Mouse (Mus musculus) thymus, adult 2 months (tissue): Measurements from ENCODE around the gene Hist1h2be. TPM values are rescaled to one million over a fixed set of nuclear protein-coding genes. Genes with fewer than 3 reads are reported as not detected.
"Not testable (repeated sequence)": the region's sequence is repeated elsewhere in the genome, so short reads cannot be mapped to it uniquely, and the experiment has no call there.

Source experiments
- DNase-seq: peaks from one replicate; pipeline ENCODE4 v3.0.0; 2021
- H3K27ac ChIP-seq: fragments of 200-500 bp; 2 replicates; pipeline ENCODE4 v1.5.1; 2012; ENCODE audit warnings: low read length, control low read depth; ENCODE audit not compliant: control insufficient read depth, insufficient read depth
- H3K27me3 ChIP-seq: fragments of 200-500 bp; 2 replicates; pipeline ENCODE4 v1.6.1; 2012; ENCODE audit warnings: mild to moderate bottlenecking, low read length, moderate library complexity, mixed read lengths; ENCODE audit not compliant: control insufficient read depth, insufficient read depth
- H3K36me3 ChIP-seq: fragments of 200-500 bp; 2 replicates; pipeline ENCODE4 v1.6.1; 2012; ENCODE audit warnings: mild to moderate bottlenecking, low read length, moderate library complexity; ENCODE audit not compliant: control insufficient read depth, insufficient read depth
- H3K4me1 ChIP-seq: fragments of 200-500 bp; replicated peaks from 2 replicates; pipeline ENCODE4 v1.6.1; 2012; ENCODE audit warnings: low read length; ENCODE audit not compliant: control insufficient read depth, insufficient read depth
- H3K4me3 ChIP-seq: fragments of 200-500 bp; 2 replicates; pipeline ENCODE4 v1.5.1; 2012; ENCODE audit warnings: mild to moderate bottlenecking, low read length, control low read depth, moderate library complexity; ENCODE audit not compliant: control insufficient read depth, insufficient read depth
- CTCF ChIP-seq: fragments of 200-500 bp; IDR thresholded peaks from 2 replicates; pipeline ENCODE4 v1.5.1; 2012; ENCODE audit warnings: mild to moderate bottlenecking, control low read depth, low read length, moderate library complexity, borderline replicate concordance; ENCODE audit not compliant: control insufficient read depth, poor library complexity, insufficient read depth; ENCODE audit errors: extremely low read depth
- POLR2A ChIP-seq: fragments of 200-500 bp; IDR thresholded peaks from 2 replicates; pipeline ENCODE4 v1.6.1; 2012; ENCODE audit warnings: mild to moderate bottlenecking, low read length, control low read depth, moderate library complexity; ENCODE audit not compliant: control insufficient read depth, poor library complexity, insufficient read depth; ENCODE audit errors: extremely low read depth
- WGBS: fragments of 180-500 bp; shearing (Covaris S2); methylation state at CpG from one replicate; pipeline ENCODE4 v1.1.7; 2018; 5-methylcytosine and 5-hydroxymethylcytosine counted together
- polyA plus RNA-seq: library from polyadenylated mRNA; depleted of rRNA; stranded (reverse); fragments of >200 nt; gene quantifications from 2 replicates; pipeline ENCODE4 v1.2.3, GENCODE M21; 2012

Hist1h2be gene
- polyA plus RNA-seq, 1 experiment: 14.4 TPM

DNA sequence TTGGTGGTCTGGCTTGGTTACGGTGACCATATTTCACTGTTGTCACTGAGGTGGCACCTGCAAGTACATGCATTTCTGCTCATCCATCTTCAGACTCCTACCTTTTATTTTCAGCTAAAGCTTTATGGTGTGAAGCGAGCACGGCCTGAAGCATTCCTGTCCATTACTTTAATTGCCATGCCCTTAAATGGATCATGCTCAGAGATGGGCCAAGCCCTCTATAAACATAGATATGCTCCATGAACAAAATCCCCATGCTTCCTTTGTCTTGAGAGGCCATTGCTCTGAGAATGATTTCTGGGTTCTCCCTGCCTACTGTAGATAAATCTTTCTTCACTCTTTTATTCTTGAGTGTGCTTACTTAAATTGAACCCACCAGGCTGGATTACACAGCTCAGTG is 16.5 kb downstream of the Hist1h2be start:
- WGBS: 97% methylated on average over 3 of the region's 3 CpGs
- TF ChIP-seq CTCF (no peak), POLR2A (no peak)

DNA sequence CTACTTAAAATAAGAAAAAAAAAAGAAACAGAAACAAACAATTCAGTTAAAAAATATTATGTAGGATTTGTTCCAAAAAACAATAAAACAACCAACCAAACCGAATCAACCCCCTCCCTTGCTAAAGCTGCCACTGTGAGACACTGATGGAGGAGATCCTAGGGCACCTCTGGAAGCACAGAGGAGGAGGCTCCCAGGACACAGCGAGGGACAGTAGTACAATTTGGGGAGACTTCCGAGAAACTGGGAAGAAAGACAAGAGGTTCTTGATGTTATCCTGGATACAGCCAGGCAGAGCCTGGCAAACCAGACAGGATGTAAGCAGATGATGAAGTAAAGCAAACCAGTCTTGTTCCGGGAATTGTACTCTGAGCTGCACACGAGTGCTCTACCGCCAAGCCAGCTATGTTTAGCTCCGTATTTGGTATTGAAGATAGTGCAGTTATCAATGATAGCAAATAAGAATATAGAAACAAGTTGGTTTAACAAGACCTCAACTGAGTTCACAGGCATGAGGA is 17.7 kb downstream of the Hist1h2be start:
- no peaks in the 10 kb centered on the region for H3K27me3 ChIP-seq
- no peak overlapping the region for H3K4me3 ChIP-seq
- no peaks in the 10 kb centered on the region for H3K4me1 ChIP-seq
- TF ChIP-seq POLR2A: no peak
- no peak for TF ChIP-seq CTCF
- DNase-seq: no peak
- H3K27ac ChIP-seq: no peak overlapping the region
- 91% methylated on average over 7 of the region's 7 CpGs for WGBS
- H3K36me3 ChIP-seq: no peaks in the 10 kb centered on the region

More for the DNA sequence above, 16.5 kb downstream of the Hist1h2be start:
- no peaks in the 10 kb centered on the region for H3K4me1 ChIP-seq
- no peak for DNase-seq
- no peaks in the 10 kb centered on the region for H3K36me3 ChIP-seq
- H3K27ac ChIP-seq: no peak overlapping the region
- H3K4me3 ChIP-seq: no peak overlapping the region
- H3K27me3 ChIP-seq: no peaks in the 10 kb centered on the region

DNA sequence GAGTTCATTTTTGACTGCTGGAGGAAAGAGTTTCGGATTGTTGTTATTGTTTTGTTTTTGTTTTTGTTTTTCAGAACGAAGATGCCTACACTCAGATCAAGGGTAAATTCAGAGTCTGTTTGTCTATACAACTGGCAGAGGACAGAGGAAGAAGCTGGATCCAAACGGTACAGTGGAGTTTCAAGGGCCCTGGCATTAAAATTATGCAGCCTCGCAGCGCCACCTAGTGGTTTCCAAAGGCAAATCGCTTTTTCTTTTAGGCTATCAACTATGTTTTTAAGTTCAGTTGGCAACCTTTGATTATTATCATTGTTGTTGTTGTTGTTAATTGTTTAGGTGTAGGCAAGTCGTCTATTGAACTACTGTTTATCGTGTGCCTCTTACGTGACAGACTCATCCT is 23.0 kb downstream of the Hist1h2be start:
- Histone ChIP-seq H3K4me1 (peaks cover 2% of the 10 kb centered on the region), H3K27ac (no peak overlapping the region), H3K4me3 (no peak overlapping the region), H3K36me3 (no peaks in the 10 kb centered on the region), H3K27me3 (no peaks in the 10 kb centered on the region)
- DNase-seq: peak; percentile 80
- no peak for TF ChIP-seq CTCF
- TF ChIP-seq POLR2A: no peak
- 10% methylated on average over 9 of the region's 9 CpGs for WGBS

DNA sequence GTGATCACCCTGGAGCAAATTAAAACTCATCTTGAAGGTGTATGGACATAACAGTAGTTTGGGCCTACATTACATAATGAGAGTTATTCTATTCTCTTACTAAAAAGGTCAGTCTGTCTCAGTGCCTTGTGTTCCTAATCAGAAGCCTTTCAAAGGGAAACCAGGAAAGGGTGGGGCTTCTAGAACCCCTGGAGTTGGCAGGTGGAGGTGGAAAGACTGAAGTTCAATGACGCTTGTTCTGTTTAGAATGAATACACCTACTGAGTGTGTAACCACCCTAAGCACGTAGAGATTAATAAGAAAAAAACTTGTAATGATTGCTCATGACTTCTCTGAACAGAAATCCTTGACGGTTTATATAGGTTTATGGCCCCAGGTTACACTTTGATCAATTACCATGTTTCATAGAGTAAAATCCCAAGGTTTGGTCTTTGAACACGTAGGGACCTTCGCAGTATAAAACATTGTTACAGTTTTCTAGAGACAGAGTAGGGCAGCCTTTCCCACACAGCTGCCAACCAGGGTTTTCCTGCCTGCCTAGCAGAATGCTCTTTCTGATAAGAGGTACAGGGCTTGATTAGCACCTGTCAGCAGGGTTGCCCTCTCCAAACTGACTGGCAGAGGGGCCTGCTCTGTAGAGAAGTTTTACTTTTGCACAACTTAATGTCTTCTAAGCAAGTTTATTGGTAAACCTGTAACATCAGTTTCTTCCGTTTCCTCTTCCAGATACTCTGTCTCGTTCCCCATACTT is 25.1 kb downstream of the Hist1h2be start:
- no peak for DNase-seq
- Histone ChIP-seq H3K4me3 (no peak overlapping the region), H3K27ac (no peak overlapping the region), H3K4me1 (peaks cover 2% of the 10 kb centered on the region), H3K27me3 (no peaks in the 10 kb centered on the region), H3K36me3 (no peaks in the 10 kb centered on the region)
- 79% methylated on average over 7 of the region's 7 CpGs for WGBS
- TF ChIP-seq POLR2A (no peak), CTCF (no peak)

DNA sequence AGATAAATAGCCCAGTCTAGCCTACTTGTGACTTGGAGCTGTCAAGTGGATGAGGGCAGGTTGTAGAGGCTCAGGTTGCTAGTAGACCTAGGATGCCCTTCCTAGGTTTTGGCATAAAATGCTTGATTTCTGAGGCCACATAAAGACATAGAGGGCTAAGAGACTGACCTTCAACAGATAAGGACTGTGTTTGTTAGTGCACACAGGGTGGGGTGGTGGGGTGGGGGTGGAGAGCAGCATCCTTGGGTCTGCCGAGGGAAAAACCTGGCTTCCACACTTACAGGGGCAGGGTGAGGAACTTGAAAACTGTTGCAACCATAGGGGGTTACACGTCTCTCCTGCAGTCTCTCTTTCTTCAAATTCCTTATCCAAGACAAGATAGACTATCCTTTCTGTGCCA is 25.7 kb downstream of the Hist1h2be start:
- no peak for TF ChIP-seq POLR2A
- TF ChIP-seq CTCF: no peak
- H3K36me3 ChIP-seq: no peaks in the 10 kb centered on the region
- no peaks in the 10 kb centered on the region for H3K27me3 ChIP-seq
- H3K27ac ChIP-seq: no peak overlapping the region
- H3K4me3 ChIP-seq: no peak overlapping the region
- WGBS: 90% methylated on average over 2 of the region's 2 CpGs
- DNase-seq: no peak
- H3K4me1 ChIP-seq: peaks cover 2% of the 10 kb centered on the region

DNA sequence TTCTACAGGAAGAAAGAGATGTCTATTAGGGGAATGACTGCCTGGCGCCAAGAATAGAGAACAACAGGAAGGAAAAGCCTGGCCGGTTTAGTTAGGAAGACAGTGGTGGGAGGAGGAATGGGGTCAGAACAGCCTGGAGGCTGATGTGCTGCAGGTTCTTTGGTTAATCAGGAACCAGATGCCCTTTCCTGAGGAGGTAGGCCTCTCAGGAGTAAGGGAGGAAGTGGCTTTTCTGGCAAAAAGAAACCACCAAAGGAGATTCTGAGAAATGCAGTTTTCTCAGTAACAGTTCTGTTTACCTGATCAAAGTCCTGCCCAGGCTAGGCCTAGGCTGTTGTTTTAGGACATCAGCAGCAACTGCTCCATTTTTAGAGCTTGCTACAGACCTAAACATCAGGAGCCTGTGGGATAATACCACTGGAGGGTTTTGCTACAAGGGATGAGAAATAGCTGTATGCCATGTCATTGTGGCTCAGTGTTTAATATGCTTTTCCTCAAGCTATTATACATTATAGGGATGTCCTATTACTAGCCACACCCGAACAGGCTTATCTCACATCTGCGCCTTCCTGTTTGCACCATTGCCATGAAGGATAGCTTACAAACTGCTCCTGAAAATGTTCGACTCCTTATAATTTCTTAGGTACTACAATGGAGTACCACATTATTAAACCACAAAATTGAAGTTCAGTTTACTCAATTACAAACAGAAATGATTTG is 27.7 kb downstream of the Hist1h2be start:
- Histone ChIP-seq H3K27me3 (no peaks in the 10 kb centered on the region), H3K36me3 (no peaks in the 10 kb centered on the region), H3K27ac (no peak overlapping the region), H3K4me3 (no peak overlapping the region), H3K4me1 (peaks cover 2% of the 10 kb centered on the region)
- no peak for DNase-seq
- WGBS: 12% methylated on average over 5 of the region's 5 CpGs
- TF ChIP-seq CTCF: no peak
- no peak for TF ChIP-seq POLR2A

DNA sequence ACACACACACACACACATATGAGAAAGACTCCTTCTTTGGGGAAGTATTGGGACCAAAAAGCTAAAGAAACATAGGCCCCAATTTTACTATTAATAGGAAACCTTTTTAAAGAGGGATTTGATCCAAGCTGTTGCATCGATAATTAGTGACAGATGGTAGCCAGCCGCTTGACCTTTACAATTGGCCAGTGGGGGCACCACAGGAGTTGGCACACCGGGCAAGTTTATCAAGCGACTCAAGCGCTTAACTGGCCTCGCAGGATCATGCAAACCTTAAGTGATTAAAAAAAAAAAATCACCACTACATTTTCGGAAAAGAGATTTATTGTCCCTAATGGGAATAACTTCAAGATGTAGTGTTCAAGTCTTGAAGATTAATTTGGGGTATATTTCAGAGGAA is 28.3 kb downstream of the Hist1h2be start:
- Histone ChIP-seq H3K27ac (no peak overlapping the region), H3K27me3 (no peaks in the 10 kb centered on the region), H3K36me3 (no peaks in the 10 kb centered on the region), H3K4me3 (no peak overlapping the region), H3K4me1 (peaks cover 2% of the 10 kb centered on the region)
- DNase-seq: no peak
- TF ChIP-seq CTCF: no peak
- no peak for TF ChIP-seq POLR2A
- WGBS: 76% methylated on average over 7 of the region's 7 CpGs

DNA sequence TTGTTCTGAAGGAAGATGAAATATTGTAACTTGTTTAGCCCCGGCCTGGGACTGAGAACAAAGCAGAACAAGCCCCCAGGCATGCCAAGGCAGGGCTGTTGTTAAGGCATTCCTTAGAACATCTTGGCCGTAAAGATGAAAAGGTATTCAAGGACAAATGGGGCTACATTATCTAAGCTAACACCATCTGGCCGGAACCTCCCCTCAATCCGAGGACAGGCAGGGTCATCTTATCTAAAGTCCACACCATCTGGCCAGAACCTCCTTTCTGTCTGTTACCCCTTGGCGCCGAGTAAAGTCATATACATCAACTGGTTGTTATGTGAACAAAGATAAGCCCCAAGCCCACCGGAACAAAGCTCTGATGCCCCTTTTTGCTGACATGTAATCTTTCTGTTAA is 29.0 kb downstream of the Hist1h2be start:
- H3K36me3 ChIP-seq, DNase-seq, H3K4me1 ChIP-seq, H3K27ac ChIP-seq, H3K4me3 ChIP-seq, H3K27me3 ChIP-seq: not testable (repeated sequence)
- WGBS: 98% methylated on average over 7 of the region's 7 CpGs
